Mouse (Mus musculus): ENCODE results near the gene Crym. TPM values are rescaled to one million over a fixed set of nuclear protein-coding genes. Genes with fewer than 3 reads are reported as not detected.

Crym gene
- polyA plus RNA-seq, 1 experiment from 2014 or later, result 76.1 TPM

DNA sequence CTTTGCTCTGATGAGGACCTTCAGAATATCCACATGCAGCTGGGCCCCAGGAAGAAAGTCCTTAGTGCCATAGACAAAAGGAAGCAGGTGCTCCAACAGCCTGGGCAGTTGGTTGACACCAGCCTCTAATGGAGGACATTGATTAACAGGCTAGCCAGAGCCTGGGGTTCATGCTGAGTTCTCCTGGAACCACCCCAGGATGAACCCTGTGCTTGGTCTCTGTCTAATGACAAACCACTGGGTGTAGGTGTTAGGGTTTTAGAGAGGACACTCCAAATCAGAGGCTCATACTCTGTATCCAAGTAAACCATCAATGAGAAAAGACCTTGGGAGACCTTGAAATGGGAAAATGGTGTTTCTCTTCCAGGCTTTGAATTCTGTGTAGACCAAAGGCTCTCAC lies 19.0 kb downstream of the Crym start:
- Histone ChIP-seq H3K36me3 (0 out of 2 replicates have a peak, but pooled peaks cover 3% of the 10 kb centered on the region), H3K9ac (no peak overlapping the region), H3K27ac (no peak overlapping the region), H3K4me3 (replicated peaks) (no peak overlapping the region), H3K4me2 (no peak overlapping the region), H3K27me3 (no peaks in the 10 kb centered on the region), H3K4me1 (no peaks in the 10 kb centered on the region), H3K9me3 (replicated peaks) (no peaks in the 10 kb centered on the region)
- no peak for ATAC-seq (replicated peaks; ENCODE audit: low FRiP score)

DNA sequence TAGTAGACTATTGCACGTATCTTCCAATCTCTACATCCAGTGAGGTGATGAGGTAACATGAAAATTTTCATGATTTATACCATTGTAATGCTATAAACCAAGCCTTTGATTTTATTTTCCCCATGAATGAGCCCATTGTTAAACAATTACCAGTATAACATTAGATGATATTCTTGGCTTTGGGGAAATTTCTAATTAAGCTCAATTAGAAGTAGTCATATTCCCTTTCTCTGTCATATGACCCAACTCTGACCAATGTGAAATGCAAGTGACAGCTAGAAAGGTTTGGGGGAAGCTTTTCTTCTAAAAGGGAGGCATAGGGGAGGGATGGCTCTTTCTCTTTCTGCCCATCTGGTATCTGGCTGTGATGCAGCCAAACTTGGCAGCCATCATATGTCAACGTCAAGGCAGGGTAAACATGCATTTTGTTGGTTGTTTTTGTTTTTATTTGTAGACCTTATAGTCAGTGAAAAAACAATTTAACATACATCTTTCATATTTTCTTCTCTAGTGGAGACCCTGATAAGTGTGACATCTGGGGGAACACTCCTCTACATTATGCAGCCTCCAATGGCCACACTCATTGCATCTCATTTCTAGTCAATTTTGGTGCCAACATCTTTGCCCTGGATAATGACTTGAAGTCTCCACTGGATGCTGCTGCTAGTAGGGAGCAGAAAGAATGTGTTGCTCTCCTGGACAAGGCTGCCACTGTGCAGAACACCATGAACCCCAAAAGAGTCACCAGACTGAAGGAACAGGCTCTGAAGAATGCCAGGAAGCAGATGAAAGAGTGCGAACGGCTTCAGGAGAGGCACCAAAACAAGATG lies 20.3 kb downstream of the Crym start:
- Histone ChIP-seq H3K36me3 (0 out of 2 replicates have a peak, but pooled peaks cover 3% of the 10 kb centered on the region), H3K4me1 (no peaks in the 10 kb centered on the region), H3K9ac (no peak overlapping the region), H3K9me3 (replicated peaks) (no peaks in the 10 kb centered on the region), H3K4me3 (replicated peaks) (no peak overlapping the region), H3K27me3 (no peaks in the 10 kb centered on the region), H3K4me2 (no peak overlapping the region), H3K27ac (no peak overlapping the region)
- 89% methylated on average over 4 of the region's 4 CpGs for WGBS
- ATAC-seq (replicated peaks; ENCODE audit: low FRiP score), result no peak

DNA sequence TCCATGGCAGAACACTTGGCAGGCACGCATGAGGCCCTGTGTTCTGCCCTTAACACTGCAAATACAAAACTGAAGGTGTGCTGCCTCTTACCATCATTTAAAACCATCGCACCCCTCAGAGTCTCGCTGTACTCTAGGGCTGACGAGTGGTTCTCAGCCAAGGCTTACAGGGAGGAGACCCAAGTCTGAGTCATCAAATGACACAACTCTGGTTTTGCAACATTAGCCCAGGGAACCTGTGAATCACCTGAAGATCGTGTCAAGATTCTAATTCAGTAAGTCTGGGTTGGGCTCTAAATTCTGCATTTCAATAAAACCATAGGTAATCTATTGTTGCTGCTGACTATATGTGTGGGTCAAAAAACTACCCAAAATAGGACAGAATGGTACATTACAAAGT lies 21.4 kb downstream of the Crym start:
- Histone ChIP-seq H3K4me1 (no peaks in the 10 kb centered on the region), H3K27ac (no peak overlapping the region), H3K27me3 (no peaks in the 10 kb centered on the region), H3K4me3 (replicated peaks) (no peak overlapping the region), H3K9me3 (replicated peaks) (no peaks in the 10 kb centered on the region), H3K36me3 (no peaks in the 10 kb centered on the region), H3K4me2 (no peak overlapping the region), H3K9ac (no peak overlapping the region)
- 85% methylated on average over 5 of the region's 5 CpGs for WGBS
- ATAC-seq (replicated peaks; ENCODE audit: low FRiP score), result no peak

DNA sequence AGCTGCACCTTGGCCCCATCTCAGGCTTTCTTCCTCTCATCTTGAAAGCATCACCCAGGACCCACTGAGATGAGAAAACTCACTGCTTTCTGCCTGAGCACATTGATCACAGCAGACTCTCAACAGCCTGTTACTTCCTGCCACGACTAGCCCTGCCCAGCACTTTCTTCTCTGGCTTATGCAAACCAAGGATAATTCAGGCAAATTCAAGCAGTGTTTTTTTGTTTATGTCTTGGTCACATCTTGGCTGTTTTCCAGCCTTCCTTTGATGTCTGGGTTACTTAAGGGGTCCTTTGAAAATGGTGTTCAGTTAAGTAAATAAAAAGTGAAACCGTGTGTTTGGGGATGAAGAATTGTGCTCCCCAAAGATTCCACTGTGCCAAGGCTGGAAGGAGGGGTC lies 23.0 kb downstream of the Crym start:
- ATAC-seq (replicated peaks; ENCODE audit: low FRiP score), result no peak
- Histone ChIP-seq H3K4me3 (replicated peaks) (no peak overlapping the region), H3K36me3 (no peaks in the 10 kb centered on the region)

DNA sequence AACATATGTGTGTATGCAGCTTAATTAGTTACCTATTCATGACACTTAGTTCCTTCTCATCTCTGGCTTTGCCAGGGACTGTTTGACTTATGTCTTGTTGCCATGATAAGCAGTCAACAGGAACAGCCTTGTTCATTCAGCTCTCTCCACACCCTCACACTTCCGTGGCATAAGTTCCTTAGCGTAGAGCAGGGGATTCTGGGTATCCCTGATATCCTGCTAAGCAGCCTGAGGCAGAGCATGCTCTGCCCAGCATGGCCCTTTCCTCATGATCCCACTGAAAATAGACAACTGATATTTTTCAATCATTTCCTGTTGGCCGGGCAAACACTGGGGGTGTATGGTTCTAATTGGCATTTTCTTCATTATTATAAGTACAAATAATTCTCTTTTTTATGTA lies 24.3 kb downstream of the Crym start:
- Histone ChIP-seq H3K9ac (no peak overlapping the region), H3K27ac (no peak overlapping the region), H3K9me3 (replicated peaks) (no peaks in the 10 kb centered on the region), H3K4me2 (no peak overlapping the region), H3K4me1 (no peaks in the 10 kb centered on the region), H3K36me3 (no peaks in the 10 kb centered on the region), H3K27me3 (no peaks in the 10 kb centered on the region), H3K4me3 (replicated peaks) (no peak overlapping the region)
- 87% methylated on average over 3 of the region's 3 CpGs for WGBS
- no peak for ATAC-seq (replicated peaks; ENCODE audit: low FRiP score)

More for the DNA sequence above, 23.0 kb downstream of the Crym start:
- no peak overlapping the region for H3K4me2 ChIP-seq
- no peaks in the 10 kb centered on the region for H3K27me3 ChIP-seq
- H3K9me3 ChIP-seq (replicated peaks), result no peaks in the 10 kb centered on the region
- H3K9ac ChIP-seq, result no peak overlapping the region
- 13% methylated on average over 2 of the region's 2 CpGs for WGBS
- no peak overlapping the region for H3K27ac ChIP-seq
- H3K4me1 ChIP-seq, result no peaks in the 10 kb centered on the region

DNA sequence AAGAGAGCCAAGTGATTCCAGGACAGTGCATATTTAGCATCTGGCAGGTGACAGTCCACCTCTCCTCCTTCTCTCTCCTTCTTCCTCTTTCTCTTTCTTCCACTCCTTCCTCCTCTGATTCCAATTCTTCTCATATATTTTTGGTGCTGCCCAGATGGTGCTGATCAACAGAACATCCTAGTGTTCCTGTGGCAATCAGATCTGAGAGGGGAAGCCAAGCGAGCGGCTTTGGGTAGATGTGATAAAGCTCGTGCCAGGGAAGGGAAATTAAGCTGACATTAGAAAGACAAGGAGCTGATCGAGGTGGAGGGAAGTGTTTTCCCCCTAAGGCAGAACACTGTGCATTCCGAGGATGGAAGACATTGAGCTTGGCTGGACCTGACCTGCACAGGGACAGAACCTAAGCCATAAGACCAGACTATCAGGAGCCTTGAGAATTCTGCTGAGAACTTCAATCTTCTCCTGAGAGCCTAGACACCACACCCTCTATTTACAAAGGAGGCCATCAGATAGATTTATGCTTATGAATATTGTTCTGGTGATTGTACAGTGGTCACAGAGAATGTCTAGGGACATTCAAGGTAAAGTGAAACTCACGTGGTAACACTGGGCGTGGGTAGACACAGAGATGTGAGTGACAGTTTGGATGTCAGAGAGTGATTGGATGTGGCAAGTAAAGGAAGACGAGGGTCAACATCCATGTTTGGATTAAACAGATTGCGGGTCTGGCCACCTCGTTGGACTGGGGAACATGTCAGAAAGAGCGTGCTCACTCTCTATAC lies 27.0 kb downstream of the Crym start:
- Histone ChIP-seq H3K4me1 (no peaks in the 10 kb centered on the region), H3K4me2 (peak overlapping the region; percentile 12; the same call in 1 of the 2 replicates), H3K4me3 (replicated peaks) (peak overlapping the region; percentile 24), H3K9ac (no peak overlapping the region), H3K36me3 (no peaks in the 10 kb centered on the region), H3K9me3 (replicated peaks) (no peaks in the 10 kb centered on the region), H3K27me3 (no peaks in the 10 kb centered on the region), H3K27ac (no peak overlapping the region)
- 76% methylated on average over 11 of the region's 11 CpGs for WGBS
- no peak for ATAC-seq (replicated peaks; ENCODE audit: low FRiP score)

DNA sequence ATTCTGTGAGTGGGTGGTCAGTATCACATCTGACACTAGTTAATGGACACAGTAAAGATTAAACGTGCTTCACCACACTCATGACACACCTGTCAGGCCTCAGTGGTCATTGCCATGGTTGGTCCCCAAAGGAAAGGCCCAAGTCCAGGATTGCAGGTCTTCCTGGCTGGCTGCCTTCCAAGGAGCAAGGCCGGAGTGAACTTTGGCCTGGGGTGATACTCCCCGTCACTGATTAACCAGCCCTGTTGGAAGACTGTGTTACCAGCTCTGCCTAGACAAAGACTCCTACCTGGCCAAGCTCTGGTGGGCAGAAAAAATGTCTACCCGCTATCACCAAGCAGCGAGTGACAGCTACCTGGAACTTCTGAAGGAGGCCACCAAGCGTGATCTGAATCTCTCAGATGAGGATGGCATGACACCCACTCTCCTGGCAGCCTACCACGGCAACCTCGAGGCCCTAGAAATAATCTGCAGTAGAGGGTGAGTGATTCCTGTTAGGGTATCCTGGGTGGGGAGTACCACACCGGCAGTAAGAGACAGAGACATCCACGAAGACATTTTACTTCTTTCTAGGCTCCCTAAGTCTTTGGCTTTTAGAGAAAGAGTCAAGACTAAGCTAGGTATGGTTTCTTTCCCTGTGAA lies 28.2 kb downstream of the Crym start, which contains the start of gene Anks4b:
Gene Anks4b (plus strand): TSS at position 256 of the 642 bp plus-strand sequence.
- H3K4me3 ChIP-seq (replicated peaks), result peak within 1 kb of the TSS; percentile 24

DNA sequence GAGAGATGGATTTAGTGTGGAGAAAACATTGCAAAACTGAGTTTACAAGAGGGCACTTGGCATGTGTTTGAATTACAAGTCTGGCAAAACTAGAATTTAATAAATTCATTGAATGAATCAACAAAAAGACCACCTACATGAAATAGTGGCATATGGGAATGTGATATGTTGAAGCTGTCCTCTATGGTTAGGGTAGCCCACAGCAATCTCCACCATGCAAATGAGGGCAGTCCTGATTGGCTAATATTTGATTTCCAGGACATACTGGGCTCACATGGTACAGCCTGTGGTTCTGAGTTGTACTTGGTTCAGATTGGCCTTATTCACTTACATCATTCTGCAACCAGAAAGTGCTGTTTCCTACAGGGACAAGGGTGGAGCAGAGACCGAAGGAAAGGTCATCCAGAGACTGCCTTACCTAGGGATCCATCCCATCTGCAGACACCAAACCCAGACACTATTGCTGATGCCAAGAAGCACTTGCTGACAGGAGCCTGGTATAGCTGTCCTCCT lies 29.7 kb downstream of the Crym start:
- no peak overlapping the region for H3K4me2 ChIP-seq
- no peak overlapping the region for H3K27ac ChIP-seq
- H3K9ac ChIP-seq, result no peak overlapping the region
- no peaks in the 10 kb centered on the region for H3K36me3 ChIP-seq
- no peaks in the 10 kb centered on the region for H3K9me3 ChIP-seq (replicated peaks)
- no peak for ATAC-seq (replicated peaks; ENCODE audit: low FRiP score)
- WGBS, result 88% methylated on average over 1 of the region's 1 CpGs
- no peaks in the 10 kb centered on the region for H3K27me3 ChIP-seq
- H3K4me3 ChIP-seq (replicated peaks), result no peak overlapping the region
- no peaks in the 10 kb centered on the region for H3K4me1 ChIP-seq

More for the DNA sequence above, 28.2 kb downstream of the Crym start, which contains the start of gene Anks4b:
- no peaks in the 10 kb centered on the region for H3K4me1 ChIP-seq
- H3K4me2 ChIP-seq, result peak within 1 kb of the TSS; percentile 12; the same call in 1 of the 2 replicates
- H3K36me3 ChIP-seq, result no peaks in the 10 kb centered on the region
- H3K27me3 ChIP-seq, result no peaks in the 10 kb centered on the region
- ATAC-seq (replicated peaks; ENCODE audit: low FRiP score), result peak; percentile 91
- peak within 1 kb of the TSS; percentile 64 for H3K27ac ChIP-seq
- no peaks in the 10 kb centered on the region for H3K9me3 ChIP-seq (replicated peaks)
- 75% methylated on average over 10 of the region's 10 CpGs for WGBS
- 0 out of 2 replicates have a peak within 1 kb of the TSS, but pooled peaks have one; percentile 26 for H3K9ac ChIP-seq

DNA sequence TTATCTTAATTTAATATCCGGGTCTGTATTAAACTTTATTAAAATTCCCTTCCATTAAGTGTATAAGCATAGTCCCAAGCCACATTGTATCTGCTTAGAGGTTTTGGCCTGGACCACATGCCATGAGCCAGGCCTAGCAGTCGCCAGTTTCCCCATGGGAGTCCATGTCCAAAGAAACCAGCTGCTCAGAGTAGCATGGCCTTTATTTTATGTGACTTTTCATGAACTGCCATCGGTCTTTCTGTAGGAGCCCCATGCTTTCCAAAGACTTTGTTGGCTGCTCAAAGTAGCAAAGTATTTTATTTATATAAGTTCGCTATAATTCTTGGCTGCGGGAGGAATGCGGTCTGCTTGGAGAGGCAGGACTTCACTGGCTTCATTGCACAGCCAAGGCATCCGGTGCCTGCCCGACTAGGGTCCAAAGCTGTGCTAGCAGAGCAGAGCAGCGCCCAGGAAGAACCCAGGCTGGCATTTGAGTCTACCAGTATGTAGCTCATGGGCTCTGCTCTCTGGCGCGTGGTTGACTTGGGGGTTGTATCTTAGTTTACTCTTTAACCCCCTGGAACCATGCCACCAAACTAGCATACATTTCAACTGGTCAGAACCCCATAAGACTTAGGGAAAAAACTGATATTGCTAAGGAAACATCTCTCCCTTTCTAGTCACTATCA lies 38.2 kb downstream of the Crym start:
- H3K9ac ChIP-seq, result no peak overlapping the region
- H3K4me3 ChIP-seq (replicated peaks), result no peak overlapping the region
- no peak overlapping the region for H3K27ac ChIP-seq
- H3K4me2 ChIP-seq, result no peak overlapping the region
- no peaks in the 10 kb centered on the region for H3K4me1 ChIP-seq
- H3K9me3 ChIP-seq (replicated peaks), result no peaks in the 10 kb centered on the region
- 0 out of 2 replicates have a peak, but pooled peaks have one; percentile 22 for ATAC-seq (replicated peaks; ENCODE audit: low FRiP score)
- WGBS, result 74% methylated on average over 11 of the region's 11 CpGs
- no peaks in the 10 kb centered on the region for H3K36me3 ChIP-seq
- no peaks in the 10 kb centered on the region for H3K27me3 ChIP-seq

DNA sequence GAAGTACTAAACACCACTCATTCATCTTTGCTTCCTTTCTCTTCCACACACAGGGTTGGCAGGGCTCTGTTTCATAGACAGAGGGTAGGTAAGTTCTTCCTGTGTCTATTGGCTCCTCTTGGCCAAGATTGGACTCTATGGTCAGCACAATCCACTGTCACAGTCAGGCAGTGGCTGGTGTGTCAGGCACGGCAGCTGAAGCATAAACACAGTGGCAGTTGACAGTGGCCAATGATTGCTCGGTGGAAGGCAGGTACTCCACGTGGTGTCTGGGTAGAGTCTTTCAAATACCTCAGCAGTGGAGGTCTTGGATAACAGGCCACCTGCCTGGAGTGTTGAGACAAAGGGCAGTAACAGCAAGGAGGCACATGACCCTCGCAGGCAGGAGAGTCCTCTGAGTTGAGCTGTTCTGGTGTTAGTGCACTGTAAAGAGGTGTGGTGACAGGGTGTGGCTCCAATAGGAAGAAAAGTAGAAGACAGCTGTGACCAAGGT lies 43.7 kb downstream of the Crym start:
- H3K4me1 ChIP-seq, result no peaks in the 10 kb centered on the region
- H3K27me3 ChIP-seq, result no peaks in the 10 kb centered on the region
- no peaks in the 10 kb centered on the region for H3K36me3 ChIP-seq
- ATAC-seq (replicated peaks; ENCODE audit: low FRiP score), result no peak
- H3K9me3 ChIP-seq (replicated peaks), result no peaks in the 10 kb centered on the region
- no peak overlapping the region for H3K27ac ChIP-seq
- no peak overlapping the region for H3K4me3 ChIP-seq (replicated peaks)
- WGBS, result 32% methylated on average over 4 of the region's 4 CpGs
- H3K9ac ChIP-seq, result no peak overlapping the region
- H3K4me2 ChIP-seq, result no peak overlapping the region

DNA sequence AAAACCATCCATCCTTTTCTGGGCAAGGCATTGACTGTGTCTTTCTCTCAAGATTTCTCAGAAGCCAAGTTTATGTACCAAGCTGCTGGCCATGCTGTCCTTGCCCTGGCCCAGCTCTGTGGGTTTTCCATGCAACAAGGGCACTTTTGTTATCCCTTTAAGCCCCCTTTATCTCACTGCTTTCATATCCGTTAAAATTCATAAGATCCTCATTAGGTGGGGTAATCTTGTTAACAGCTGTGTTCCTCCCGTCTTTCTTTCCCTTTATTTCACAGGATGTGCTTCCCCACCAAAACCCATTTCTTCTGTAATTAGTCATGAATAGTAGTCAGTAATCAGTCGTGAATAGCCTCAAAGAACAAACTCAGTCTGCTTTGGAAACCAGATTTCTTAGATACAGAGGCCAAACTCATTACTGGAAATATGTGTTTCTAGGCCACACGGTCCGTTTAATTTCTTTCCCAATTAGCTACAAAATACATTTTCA lies 44.3 kb downstream of the Crym start:
- Histone ChIP-seq H3K9me3 (replicated peaks) (no peaks in the 10 kb centered on the region), H3K9ac (no peak overlapping the region), H3K4me1 (no peaks in the 10 kb centered on the region), H3K27ac (no peak overlapping the region), H3K4me3 (replicated peaks) (no peak overlapping the region), H3K27me3 (no peaks in the 10 kb centered on the region), H3K4me2 (no peak overlapping the region), H3K36me3 (no peaks in the 10 kb centered on the region)
- WGBS, result 48% methylated on average over 5 of the region's 5 CpGs
- no peak for ATAC-seq (replicated peaks; ENCODE audit: low FRiP score)
